Mouse (Mus musculus): ENCODE results near the gene Olfr996.

- TF ChIP-seq GATA1 (IDR thresholded peaks at IDR 0.05; ENCODE audit: borderline replicate concordance, low read length) (no peak), FLI1 (IDR thresholded peaks at IDR 0.05; ENCODE audit: low read length) (no peak)
Measured at GRCm38 (mm10) chr2:85560226-85560625, 18.8 kb upstream of the Olfr996 start.
